Mouse (Mus musculus): ENCODE measurements around the gene Pim3. TPM values are rescaled to one million over a fixed set of nuclear protein-coding genes. Genes with fewer than 3 reads are reported as not detected.

Pim3 gene
- total and polyA plus RNA-seq, 2 experiments from 2014 or later: 65.2 to 70.6 TPM

DNA sequence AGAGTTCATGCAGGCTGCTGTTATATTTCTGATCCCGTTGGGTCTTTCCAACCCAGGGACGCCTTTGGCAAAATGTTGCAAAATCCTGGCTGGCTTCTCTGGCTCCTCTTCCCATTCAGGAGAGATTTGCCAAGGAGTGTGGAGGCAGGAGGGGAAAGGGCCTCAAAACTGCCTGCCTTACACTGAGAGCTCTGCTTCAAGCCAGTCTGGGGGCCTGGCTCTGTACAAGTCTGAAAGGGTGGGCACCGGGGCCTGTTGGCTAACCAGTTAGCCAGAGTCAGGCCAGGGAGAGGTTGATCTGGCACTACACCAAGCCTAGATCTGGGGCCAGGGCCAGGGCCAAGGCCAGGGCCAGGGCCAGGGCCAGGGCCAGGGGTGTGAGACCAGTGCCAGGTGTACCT, 3.8 kb upstream of the Pim3 start:
- DNase-seq (no peak), ATAC-seq (no peak)
- Histone ChIP-seq H3K9me3 (ENCODE audit: low read length) (no peaks in the 10 kb centered on the region), H3K4me2 (ENCODE audit: low read depth) (no peak overlapping the region), H3K27me3 (ENCODE audit: insufficient read depth, low read length) (no peaks in the 10 kb centered on the region), H3K4me1 (ENCODE audit: insufficient read depth) (0 out of 2 replicates have a peak, but pooled peaks cover 4% of the 10 kb centered on the region), H3K36me3 (ENCODE audit: insufficient read depth) (no peaks in the 10 kb centered on the region), H3K9ac (no peak overlapping the region), H3K27ac (ENCODE audit: low read depth, low read length) (no peak overlapping the region), H3K4me3 (ENCODE audit: low read depth, low read length) (no peak overlapping the region)
- TF ChIP-seq CTCF (IDR thresholded peaks at IDR 0.05; ENCODE audit: low read depth): no peak
- 73% methylated on average over 3 of the region's 3 CpGs for WGBS

DNA sequence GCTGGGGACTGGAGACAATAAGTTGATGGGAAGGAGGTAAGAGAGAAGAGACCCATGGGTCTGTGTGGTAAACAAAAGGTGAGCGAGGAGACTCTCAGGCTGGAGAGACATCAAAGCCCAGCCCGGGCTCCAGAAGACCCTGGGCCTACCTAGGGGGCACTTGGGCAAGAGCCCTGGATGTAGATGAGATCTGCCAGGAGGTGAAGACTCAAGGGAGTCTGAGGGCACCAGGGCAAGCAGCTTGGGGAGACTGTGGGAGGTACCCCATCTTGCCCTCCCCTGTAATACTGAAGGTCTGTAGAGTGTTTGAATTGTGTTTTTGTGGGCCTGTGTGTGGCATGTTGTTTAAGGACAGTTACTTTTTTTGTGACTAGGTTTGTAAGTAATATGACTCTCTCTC, 3.3 kb upstream of the Pim3 start:
- no peaks in the 10 kb centered on the region for H3K36me3 ChIP-seq (ENCODE audit: insufficient read depth)
- WGBS: 67% methylated on average over 2 of the region's 2 CpGs
- H3K27ac ChIP-seq (ENCODE audit: low read depth, low read length): no peak overlapping the region
- no peaks in the 10 kb centered on the region for H3K9me3 ChIP-seq (ENCODE audit: low read length)
- 0 out of 2 replicates have a peak, but pooled peaks cover 4% of the 10 kb centered on the region for H3K4me1 ChIP-seq (ENCODE audit: insufficient read depth)
- H3K9ac ChIP-seq: no peak overlapping the region
- no peak for TF ChIP-seq CTCF (IDR thresholded peaks at IDR 0.05; ENCODE audit: low read depth)
- no peak overlapping the region for H3K4me2 ChIP-seq (ENCODE audit: low read depth)
- H3K4me3 ChIP-seq (ENCODE audit: low read depth, low read length): no peak overlapping the region
- no peaks in the 10 kb centered on the region for H3K27me3 ChIP-seq (ENCODE audit: insufficient read depth, low read length)
- no peak for ATAC-seq
- no peak for DNase-seq

DNA sequence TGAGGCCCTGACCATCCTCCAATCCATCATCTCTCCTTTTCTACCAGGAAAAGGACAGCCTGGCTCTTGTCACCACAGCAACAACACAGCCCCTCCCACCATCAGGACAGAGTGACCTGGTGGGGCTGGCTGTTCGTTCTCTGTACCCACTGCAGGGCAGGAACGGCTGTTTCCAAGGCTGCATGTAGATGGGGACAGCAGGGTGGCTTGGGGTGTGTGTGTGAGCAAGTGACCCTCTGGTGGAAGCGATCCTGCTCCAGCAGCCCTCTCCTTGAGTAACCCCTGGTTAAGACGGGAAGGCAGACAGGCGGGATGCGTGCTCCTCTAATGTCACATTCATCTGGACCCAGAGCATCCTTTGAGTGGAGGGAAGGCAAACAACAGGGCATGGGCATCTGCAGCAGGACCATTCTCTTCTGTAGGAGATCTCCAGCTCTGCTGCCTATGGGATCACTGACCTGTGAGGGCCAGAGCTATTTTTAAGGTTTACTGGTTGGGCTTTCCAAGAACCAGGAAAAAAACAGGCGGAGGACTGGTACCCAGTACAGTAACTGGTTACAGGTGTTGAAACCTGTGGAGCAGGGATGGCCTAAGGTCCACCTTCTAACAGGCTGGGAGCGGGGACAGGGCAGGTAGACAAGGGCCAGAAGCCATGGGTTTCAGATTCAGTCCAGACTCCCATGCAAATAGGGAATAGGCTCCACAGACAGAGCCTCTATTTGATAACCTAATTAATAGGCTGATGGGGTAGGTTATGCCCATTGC, 2.6 kb upstream of the Pim3 start:
- peaks cover 5% of the 10 kb centered on the region for H3K4me1 ChIP-seq (ENCODE audit: insufficient read depth)
- DNase-seq (no peak), ATAC-seq (no peak)
- 68% methylated on average over 8 of the region's 8 CpGs for WGBS
- no peaks in the 10 kb centered on the region for H3K9me3 ChIP-seq (ENCODE audit: low read length)
- no peak overlapping the region for H3K4me2 ChIP-seq (ENCODE audit: low read depth)
- H3K9ac ChIP-seq: no peak overlapping the region
- no peak overlapping the region for H3K27ac ChIP-seq (ENCODE audit: low read depth, low read length)
- no peak overlapping the region for H3K4me3 ChIP-seq (ENCODE audit: low read depth, low read length)
- no peaks in the 10 kb centered on the region for H3K27me3 ChIP-seq (ENCODE audit: insufficient read depth, low read length)
- H3K36me3 ChIP-seq (ENCODE audit: insufficient read depth): peaks cover 1% of the 10 kb centered on the region
- TF ChIP-seq CTCF (IDR thresholded peaks at IDR 0.05; ENCODE audit: low read depth): no peak

DNA sequence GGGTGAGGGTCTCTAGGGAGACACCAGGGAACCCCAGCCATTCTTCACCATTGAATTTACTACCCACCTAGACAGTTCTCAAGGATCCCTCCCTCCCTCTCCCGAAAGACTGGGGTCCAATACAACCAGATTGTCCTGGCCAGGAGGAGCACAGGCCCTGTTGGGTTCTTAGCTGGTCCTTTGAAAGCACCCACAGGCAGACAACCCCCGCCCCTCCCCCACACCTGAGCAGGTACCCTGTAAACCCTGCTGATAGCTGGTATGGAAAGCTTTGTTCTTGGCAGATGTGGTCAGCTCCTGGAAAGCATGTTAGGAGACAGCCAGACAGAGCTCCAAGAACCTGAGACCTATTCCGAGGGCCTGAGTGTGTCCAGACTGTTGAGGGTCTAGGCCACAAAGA, 1.2 kb upstream of the Pim3 start:
- Histone ChIP-seq H3K9ac (no peak overlapping the region), H3K4me1 (ENCODE audit: insufficient read depth) (peaks cover 9% of the 10 kb centered on the region), H3K4me3 (ENCODE audit: low read depth, low read length) (no peak overlapping the region), H3K27me3 (ENCODE audit: insufficient read depth, low read length) (no peaks in the 10 kb centered on the region), H3K36me3 (ENCODE audit: insufficient read depth) (peaks cover 14% of the 10 kb centered on the region), H3K27ac (ENCODE audit: low read depth, low read length) (no peak overlapping the region), H3K4me2 (ENCODE audit: low read depth) (no peak overlapping the region), H3K9me3 (ENCODE audit: low read length) (no peaks in the 10 kb centered on the region)
- DNase-seq: no peak
- no peak for TF ChIP-seq CTCF (IDR thresholded peaks at IDR 0.05; ENCODE audit: low read depth)
- WGBS: 92% methylated on average over 3 of the region's 3 CpGs
- no peak for ATAC-seq

DNA sequence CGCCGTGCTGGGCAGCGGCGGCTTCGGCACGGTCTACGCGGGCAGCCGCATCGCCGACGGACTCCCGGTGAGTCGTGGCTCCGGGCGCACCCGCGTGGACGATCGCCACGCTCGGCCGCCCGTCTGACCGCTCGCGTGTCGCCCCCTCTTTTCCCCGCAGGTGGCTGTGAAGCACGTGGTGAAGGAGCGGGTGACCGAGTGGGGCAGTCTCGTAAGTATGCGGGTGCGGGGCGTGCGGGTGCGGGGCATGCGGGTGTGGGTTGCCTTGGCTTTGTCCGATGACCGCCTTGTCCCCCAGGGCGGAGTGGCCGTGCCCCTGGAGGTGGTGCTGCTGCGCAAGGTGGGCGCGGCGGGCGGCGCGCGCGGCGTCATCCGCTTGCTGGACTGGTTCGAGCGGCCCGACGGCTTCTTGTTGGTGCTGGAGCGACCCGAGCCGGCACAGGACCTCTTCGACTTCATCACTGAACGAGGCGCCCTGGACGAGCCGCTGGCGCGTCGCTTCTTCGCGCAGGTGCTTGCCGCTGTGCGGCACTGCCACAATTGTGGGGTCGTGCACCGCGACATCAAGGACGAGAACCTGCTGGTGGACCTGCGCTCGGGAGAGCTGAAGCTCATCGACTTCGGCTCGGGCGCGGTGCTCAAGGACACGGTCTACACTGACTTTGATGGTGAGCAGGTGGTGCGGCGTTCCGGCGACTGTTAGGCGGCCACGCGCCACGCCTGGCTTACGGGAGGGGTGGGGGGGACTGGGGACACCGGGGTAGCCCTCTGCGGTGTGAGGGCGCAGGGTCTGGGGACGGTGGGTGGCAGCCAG, 1.1 kb downstream of the Pim3 start:
- Histone ChIP-seq H3K27me3 (ENCODE audit: insufficient read depth, low read length) (no peaks in the 10 kb centered on the region), H3K9ac (peak overlapping the region; percentile 92), H3K9me3 (ENCODE audit: low read length) (no peaks in the 10 kb centered on the region), H3K27ac (ENCODE audit: low read depth, low read length) (peak overlapping the region; percentile 99), H3K4me2 (ENCODE audit: low read depth) (peak overlapping the region; percentile 81), H3K4me1 (ENCODE audit: insufficient read depth) (peaks cover 9% of the 10 kb centered on the region), H3K4me3 (ENCODE audit: low read depth, low read length) (peak overlapping the region; percentile 79), H3K36me3 (ENCODE audit: insufficient read depth) (peaks cover 17% of the 10 kb centered on the region)
- DNase-seq: peak; percentile 37
- TF ChIP-seq CTCF (IDR thresholded peaks at IDR 0.05; ENCODE audit: low read depth): no peak
- WGBS: under 1% methylated on average over 87 of the region's 98 CpGs
- ATAC-seq: no peak; the same call in 1 of the 2 replicates

DNA sequence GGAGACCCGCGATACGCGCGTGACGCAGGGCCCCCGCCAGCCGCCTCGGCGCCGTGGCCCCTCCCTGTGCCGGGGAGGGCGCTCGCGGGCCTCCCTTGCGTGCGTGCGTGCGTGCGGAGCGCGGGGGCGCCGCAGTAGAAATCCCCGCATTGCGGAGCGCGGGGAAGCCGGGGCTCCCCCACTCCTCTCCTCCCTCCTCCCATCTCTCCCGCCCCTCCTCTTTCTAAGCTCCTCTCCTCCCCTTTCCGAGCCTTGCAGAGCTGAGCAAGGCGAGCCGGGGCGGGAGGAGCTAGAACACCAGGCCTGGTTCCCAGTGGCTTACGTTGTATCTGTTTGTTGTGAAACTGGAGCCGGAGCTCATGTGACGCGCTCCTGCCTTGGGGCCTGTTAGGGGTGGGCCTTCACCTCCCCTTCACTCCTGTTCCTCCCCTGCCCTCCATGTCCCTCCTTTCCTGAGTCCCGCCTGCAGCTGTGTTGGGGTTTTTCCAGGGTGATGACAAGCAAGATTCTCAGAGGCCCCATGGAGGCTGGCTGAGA, 1.8 kb downstream of the Pim3 start:
- peak; percentile 91 for DNase-seq
- Histone ChIP-seq H3K27me3 (ENCODE audit: insufficient read depth, low read length) (no peaks in the 10 kb centered on the region), H3K4me2 (ENCODE audit: low read depth) (peak overlapping the region; percentile 81), H3K27ac (ENCODE audit: low read depth, low read length) (peak overlapping the region; percentile 99), H3K9me3 (ENCODE audit: low read length) (no peaks in the 10 kb centered on the region), H3K36me3 (ENCODE audit: insufficient read depth) (peaks cover 17% of the 10 kb centered on the region), H3K4me1 (ENCODE audit: insufficient read depth) (peaks cover 9% of the 10 kb centered on the region), H3K9ac (peak overlapping the region; percentile 92), H3K4me3 (ENCODE audit: low read depth, low read length) (peak overlapping the region; percentile 79)
- TF ChIP-seq CTCF (IDR thresholded peaks at IDR 0.05; ENCODE audit: low read depth): peak; percentile 47
- ATAC-seq: peak; percentile 78
- 0% methylated on average over 13 of the region's 39 CpGs for WGBS
